Mouse (Mus musculus) myocyte (in vitro differentiated cells): ENCODE measurements at regions not wholly inside any gene's neighbourhood (a gene's known extent, or its start where the extent isn't known, plus 50 kb on each side); places are given as distances from the start of the nearest gene placed in this dataset.

Experiments
- MAX ChIP-seq: IDR thresholded peaks from one replicate; pipeline ENCODE4 v1.6.1; 2011; ENCODE audit warnings: low read depth, mild to moderate bottlenecking, control low read depth
- POLR2A ChIP-seq: IDR thresholded peaks from one replicate; pipeline ENCODE4 v1.6.1; 2011; ENCODE audit warnings: low read depth, mild to moderate bottlenecking, control low read depth, moderate library complexity; ENCODE audit not compliant: insufficient read length
- POLR2AphosphoS2 ChIP-seq: IDR thresholded peaks from one replicate; pipeline ENCODE4 v1.6.1; 2011; ENCODE audit warnings: low read depth, control low read depth; ENCODE audit not compliant: insufficient read length
- SRF ChIP-seq: IDR thresholded peaks from one replicate; pipeline ENCODE4 v1.6.1; 2011; ENCODE audit warnings: low read depth; ENCODE audit not compliant: control insufficient read depth, insufficient read length
- TCF12 ChIP-seq: IDR thresholded peaks from one replicate; pipeline ENCODE4 v1.6.1; 2011; ENCODE audit warnings: mild to moderate bottlenecking, control low read depth; ENCODE audit not compliant: poor library complexity, insufficient read depth, severe bottlenecking

DNA sequence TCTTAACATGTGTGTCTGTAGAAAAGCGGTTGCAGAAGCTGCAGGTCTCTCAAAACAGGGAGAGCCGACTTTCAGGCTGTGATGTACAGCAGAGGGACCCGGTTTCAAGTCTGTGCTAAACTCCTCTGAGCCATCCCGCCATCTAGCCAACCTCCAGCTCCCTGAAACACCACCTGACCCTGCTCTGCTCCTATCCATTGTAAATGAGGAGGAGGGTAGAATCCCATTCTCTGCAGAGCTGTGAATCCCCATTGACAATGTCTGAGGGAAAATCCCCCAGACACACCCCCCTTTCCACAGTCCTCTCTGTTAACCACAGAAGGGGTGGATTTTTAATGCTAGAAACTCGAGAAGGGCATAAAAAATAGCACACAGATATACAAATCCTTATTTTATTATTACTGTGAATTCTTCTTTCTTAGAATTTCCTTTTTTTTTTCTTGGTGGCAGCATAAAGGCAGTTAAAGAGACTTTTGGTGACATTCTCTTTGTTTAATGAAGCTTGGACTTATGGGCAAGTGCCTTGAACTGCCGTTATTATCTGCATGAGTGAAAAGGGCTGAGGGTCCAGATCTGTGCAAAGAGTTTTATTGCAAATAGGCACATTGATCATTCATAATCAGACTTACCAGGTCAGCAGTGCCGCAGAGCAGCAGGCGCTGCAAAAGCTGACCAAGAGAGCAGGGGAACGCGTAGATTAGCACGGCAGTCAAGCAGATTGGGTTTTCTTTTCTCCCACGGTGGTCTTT lies 111.3 kb upstream of the Paqr3 start:
- TF ChIP-seq POLR2A (no peak), TCF12 (no peak), MAX (no peak), SRF (no peak), POLR2AphosphoS2 (no peak)
